Mouse (Mus musculus) hindbrain, embryonic 13.5 days (tissue): Measurements from ENCODE around the gene Sec24d. TPM values are rescaled to one million over a fixed set of nuclear protein-coding genes. Genes with fewer than 3 reads are reported as not detected.
"Not testable (repeated sequence)": the region's sequence is repeated elsewhere in the genome, so short reads cannot be mapped to it uniquely, and the experiment has no call there.

ENCODE experiments used
- ATAC-seq: fragments of 200-750 bp; cut with Nextera tagmentation; 2 replicates; pipeline ENCODE4 v1.8.0; 2017; ENCODE audit warnings: moderate TSS enrichment; ENCODE audit not compliant: low FRiP score
- H3K27ac ChIP-seq: fragments of 300-500 bp; sonication (generic); 2 replicates; pipeline ENCODE4 v1.5.1; 2015; ENCODE audit warnings: inconsistent platforms, mild to moderate bottlenecking, moderate library complexity
- H3K27me3 ChIP-seq: fragments of 300-500 bp; sonication (generic); 2 replicates; pipeline ENCODE4 v1.6.1; 2015; ENCODE audit warnings: mild to moderate bottlenecking, inconsistent platforms
- H3K36me3 ChIP-seq: fragments of 300-500 bp; sonication (generic); 2 replicates; pipeline ENCODE4 v1.6.1; 2015; ENCODE audit warnings: mild to moderate bottlenecking, inconsistent platforms
- H3K4me1 ChIP-seq: fragments of 300-500 bp; sonication (generic); replicated peaks from 2 replicates; pipeline ENCODE4 v1.6.1; 2015; ENCODE audit warnings: inconsistent platforms
- H3K4me2 ChIP-seq: fragments of 300-500 bp; sonication (generic); 2 replicates; pipeline ENCODE4 v1.6.1; 2015; ENCODE audit warnings: inconsistent platforms, mild to moderate bottlenecking, moderate library complexity
- H3K4me3 ChIP-seq: fragments of 300-500 bp; sonication (generic); 2 replicates; pipeline ENCODE4 v1.5.1; 2015; ENCODE audit warnings: mild to moderate bottlenecking, inconsistent platforms
- H3K9ac ChIP-seq: fragments of 300-500 bp; sonication (generic); 2 replicates; pipeline ENCODE4 v1.6.1; 2015; ENCODE audit warnings: mild to moderate bottlenecking, inconsistent platforms
- H3K9me3 ChIP-seq: fragments of 300-500 bp; sonication (generic); 2 replicates; pipeline ENCODE4 v1.6.1; 2016; ENCODE audit warnings: inconsistent platforms
- WGBS: fragments of 180-500 bp; shearing (Covaris S2); methylation state at CpG from one replicate; pipeline ENCODE4 v1.1.7; 2015; 5-methylcytosine and 5-hydroxymethylcytosine counted together
- polyA plus RNA-seq: library from polyadenylated mRNA; unstranded; fragments of >200 nt; fragmentation: Nextera tagmentation; extraction: Ambion mirVana; gene quantifications from 2 replicates; pipeline ENCODE4 v1.2.1, GENCODE M21; 2015

Sec24d gene
- polyA plus RNA-seq, 1 experiment from 2014 or later, result 14.5 TPM

GRCm38 (mm10) chr3:123384435-123384834, 117.2 kb downstream of the Sec24d start:
- Histone ChIP-seq H3K27ac (no peak overlapping the region), H3K4me2 (peak overlapping the region; percentile 75), H3K4me1 (peaks cover 21% of the 10 kb centered on the region), H3K36me3 (peaks cover 18% of the 10 kb centered on the region), H3K9me3 (no peaks in the 10 kb centered on the region), H3K9ac (no peak overlapping the region), H3K27me3 (peaks cover 8% of the 10 kb centered on the region; the same call in 1 of the 2 replicates), H3K4me3 (peak overlapping the region; percentile 53)
- 92% methylated on average over 7 of the region's 7 CpGs for WGBS
- no peak for ATAC-seq

DNA sequence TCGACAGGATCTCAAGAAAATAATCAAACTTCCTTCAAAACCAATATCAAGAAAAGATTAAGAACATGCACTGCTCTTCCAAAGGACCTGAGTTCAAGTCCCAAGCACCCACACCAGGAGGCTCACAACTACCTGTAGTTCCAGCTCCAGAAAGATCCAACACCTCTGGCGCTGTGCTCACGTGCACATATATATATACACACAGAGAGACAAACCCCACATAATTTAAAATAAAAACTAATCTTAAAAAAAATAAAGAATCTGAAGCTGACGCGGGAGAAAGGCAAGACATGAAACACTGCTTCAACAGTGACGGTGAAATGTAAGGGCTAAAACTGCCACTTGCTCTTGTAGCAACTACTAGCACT, 117.8 kb downstream of the Sec24d start:
- Histone ChIP-seq H3K27ac (peak overlapping the region; percentile 60; the same call in 1 of the 2 replicates), H3K4me3 (peak overlapping the region; percentile 53), H3K36me3 (peaks cover 12% of the 10 kb centered on the region), H3K4me2 (peak overlapping the region; percentile 75), H3K27me3 (peaks cover 10% of the 10 kb centered on the region; the same call in 1 of the 2 replicates), H3K9ac (peak overlapping the region; percentile 75), H3K9me3 (no peaks in the 10 kb centered on the region), H3K4me1 (peaks cover 21% of the 10 kb centered on the region)
- ATAC-seq, result peak; percentile 1; the same call in 1 of the 2 replicates
- 11% methylated on average over 6 of the region's 6 CpGs for WGBS

DNA sequence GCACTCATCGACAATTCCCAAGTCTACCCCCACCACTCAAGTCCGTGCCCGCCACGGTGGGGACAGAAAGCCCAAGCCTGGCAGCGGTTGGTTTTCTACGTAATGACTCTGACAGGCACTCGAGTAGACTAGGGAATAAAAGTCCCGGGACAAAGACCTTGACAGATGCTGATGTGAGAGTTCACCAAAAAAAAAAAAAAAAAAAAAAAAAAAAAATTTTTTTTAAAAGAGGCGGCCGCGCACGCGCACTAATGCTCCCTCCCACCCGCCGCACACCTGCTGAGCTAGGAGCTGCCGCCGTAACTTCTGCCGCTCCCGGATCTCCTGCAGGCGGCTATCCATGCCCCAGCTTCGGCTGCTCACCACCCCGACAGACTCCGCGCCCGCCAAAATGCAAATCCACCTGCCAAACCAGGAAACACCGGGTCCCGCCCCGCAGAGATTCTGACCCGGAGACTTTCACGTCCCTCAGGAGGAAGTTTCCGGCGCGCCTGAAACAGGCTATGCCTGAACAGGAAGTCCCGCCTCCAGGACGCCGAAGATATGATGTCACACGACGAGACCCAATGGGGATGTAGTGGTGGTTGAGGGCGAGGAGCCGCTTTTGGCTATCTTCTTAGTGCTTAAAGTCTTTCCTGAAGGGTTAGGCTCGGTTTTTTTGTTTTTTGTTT, 118.4 kb downstream of the Sec24d start, which contains the start of gene Mettl14:
Gene Mettl14 (minus strand): TSS at position 623 of the 671 bp plus-strand sequence.
- peak within 1 kb of the TSS; percentile 53 for H3K4me3 ChIP-seq
- peaks cover 21% of the 10 kb centered on the region for H3K4me1 ChIP-seq
- peak within 1 kb of the TSS; percentile 75 for H3K4me2 ChIP-seq
- peak; percentile 100 for ATAC-seq
- H3K9ac ChIP-seq, result peak within 1 kb of the TSS; percentile 75
- H3K27me3 ChIP-seq, result peaks cover 12% of the 10 kb centered on the region; the same call in 1 of the 2 replicates
- H3K27ac ChIP-seq, result peak within 1 kb of the TSS; percentile 85
- no peaks in the 10 kb centered on the region for H3K9me3 ChIP-seq
- H3K36me3 ChIP-seq, result peaks cover 10% of the 10 kb centered on the region
- WGBS, result under 1% methylated on average over 41 of the region's 41 CpGs

DNA sequence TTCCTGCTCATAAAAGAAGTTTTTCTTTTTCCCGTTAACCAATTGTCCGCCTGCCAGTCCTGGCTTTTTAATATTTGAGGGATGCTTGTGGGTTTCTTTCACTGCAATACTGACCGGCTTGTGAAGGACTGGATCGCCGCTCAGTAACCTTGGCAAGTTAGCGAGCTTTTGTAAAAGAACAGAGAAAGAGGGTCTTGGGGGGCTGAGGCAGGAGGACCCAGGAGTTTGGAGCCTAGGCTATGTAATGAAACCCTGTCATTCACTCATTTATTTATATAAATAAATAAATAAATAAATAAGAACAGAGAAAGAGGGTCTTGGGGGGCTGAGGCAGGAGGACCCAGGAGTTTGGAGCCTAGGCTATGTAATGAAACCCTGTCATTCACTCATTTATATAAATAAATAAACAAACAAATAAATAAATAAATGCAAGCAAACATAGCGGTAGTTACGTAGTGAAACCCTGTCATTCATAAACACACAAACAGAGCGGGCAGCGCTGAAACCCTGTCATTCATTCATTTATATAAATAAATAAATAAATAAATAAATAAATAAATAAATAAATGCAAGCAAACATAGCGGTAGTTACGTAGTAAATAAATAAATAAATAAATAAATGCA, 119.0 kb downstream of the Sec24d start:
- H3K27ac ChIP-seq, result peak overlapping the region; percentile 85
- peak overlapping the region; percentile 54 for H3K4me2 ChIP-seq
- H3K4me3 ChIP-seq, result peak overlapping the region; percentile 53
- WGBS, result 17% methylated on average over 12 of the region's 12 CpGs
- H3K36me3 ChIP-seq, H3K9me3 ChIP-seq: not testable (repeated sequence)
- H3K27me3 ChIP-seq, result peaks cover 12% of the 10 kb centered on the region; the same call in 1 of the 2 replicates
- peaks cover 21% of the 10 kb centered on the region for H3K4me1 ChIP-seq
- ATAC-seq, result peak; percentile 85
- H3K9ac ChIP-seq, result peak overlapping the region; percentile 75

DNA sequence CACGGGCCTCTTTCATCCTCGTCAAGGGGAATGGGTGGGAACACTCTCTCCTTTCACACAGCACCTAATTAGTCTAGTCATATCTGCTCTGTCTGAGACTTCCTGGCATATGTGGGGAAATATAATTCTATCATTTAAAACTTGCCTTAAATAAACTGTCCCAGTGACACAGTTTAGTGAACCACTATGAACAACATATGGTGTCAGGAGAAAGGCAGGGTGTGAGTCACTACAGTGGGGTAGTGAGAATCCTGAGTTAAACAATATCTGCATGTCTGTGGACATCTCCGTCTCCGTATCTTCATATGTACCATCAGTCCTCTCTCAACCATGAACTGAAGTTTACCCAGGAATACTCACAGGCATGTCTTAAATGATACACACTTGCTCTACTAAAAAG, 123.9 kb downstream of the Sec24d start:
- peaks cover 12% of the 10 kb centered on the region; the same call in 1 of the 2 replicates for H3K27me3 ChIP-seq
- no peak overlapping the region for H3K9ac ChIP-seq
- no peaks in the 10 kb centered on the region for H3K9me3 ChIP-seq
- no peak overlapping the region for H3K4me2 ChIP-seq
- 85% methylated on average over 4 of the region's 4 CpGs for WGBS
- H3K36me3 ChIP-seq, result no peaks in the 10 kb centered on the region
- no peaks in the 10 kb centered on the region for H3K4me1 ChIP-seq
- no peak for ATAC-seq
- no peak overlapping the region for H3K27ac ChIP-seq
- no peak overlapping the region for H3K4me3 ChIP-seq

- Histone ChIP-seq H3K4me1 (no peaks in the 10 kb centered on the region), H3K9ac (no peak overlapping the region), H3K4me3 (no peak overlapping the region), H3K9me3 (no peaks in the 10 kb centered on the region), H3K27me3 (no peaks in the 10 kb centered on the region), H3K27ac (no peak overlapping the region), H3K36me3 (no peaks in the 10 kb centered on the region), H3K4me2 (no peak overlapping the region)
- no peak for ATAC-seq
- 82% methylated on average over 5 of the region's 5 CpGs for WGBS
Observed at GRCm38 (mm10) chr3:123395611-123396010, 128.4 kb downstream of the Sec24d start.

- Histone ChIP-seq H3K36me3 (no peaks in the 10 kb centered on the region), H3K4me1 (no peaks in the 10 kb centered on the region), H3K4me2 (no peak overlapping the region), H3K27me3 (no peaks in the 10 kb centered on the region), H3K4me3 (no peak overlapping the region), H3K9me3 (no peaks in the 10 kb centered on the region), H3K27ac (no peak overlapping the region), H3K9ac (no peak overlapping the region)
- no peak for ATAC-seq
- 90% methylated on average over 9 of the region's 9 CpGs for WGBS
Observed at GRCm38 (mm10) chr3:123397562-123398481, 130.6 kb downstream of the Sec24d start.

GRCm38 (mm10) chr3:123404945-123405344, 137.7 kb downstream of the Sec24d start:
- no peak for ATAC-seq
- no peaks in the 10 kb centered on the region for H3K9me3 ChIP-seq
- no peak overlapping the region for H3K27ac ChIP-seq
- no peak overlapping the region for H3K9ac ChIP-seq
- H3K4me2 ChIP-seq, result no peak overlapping the region
- WGBS, result 84% methylated on average over 3 of the region's 3 CpGs
- H3K4me1 ChIP-seq, result no peaks in the 10 kb centered on the region
- no peak overlapping the region for H3K4me3 ChIP-seq
- H3K36me3 ChIP-seq, result no peaks in the 10 kb centered on the region
- H3K27me3 ChIP-seq, result no peaks in the 10 kb centered on the region

DNA sequence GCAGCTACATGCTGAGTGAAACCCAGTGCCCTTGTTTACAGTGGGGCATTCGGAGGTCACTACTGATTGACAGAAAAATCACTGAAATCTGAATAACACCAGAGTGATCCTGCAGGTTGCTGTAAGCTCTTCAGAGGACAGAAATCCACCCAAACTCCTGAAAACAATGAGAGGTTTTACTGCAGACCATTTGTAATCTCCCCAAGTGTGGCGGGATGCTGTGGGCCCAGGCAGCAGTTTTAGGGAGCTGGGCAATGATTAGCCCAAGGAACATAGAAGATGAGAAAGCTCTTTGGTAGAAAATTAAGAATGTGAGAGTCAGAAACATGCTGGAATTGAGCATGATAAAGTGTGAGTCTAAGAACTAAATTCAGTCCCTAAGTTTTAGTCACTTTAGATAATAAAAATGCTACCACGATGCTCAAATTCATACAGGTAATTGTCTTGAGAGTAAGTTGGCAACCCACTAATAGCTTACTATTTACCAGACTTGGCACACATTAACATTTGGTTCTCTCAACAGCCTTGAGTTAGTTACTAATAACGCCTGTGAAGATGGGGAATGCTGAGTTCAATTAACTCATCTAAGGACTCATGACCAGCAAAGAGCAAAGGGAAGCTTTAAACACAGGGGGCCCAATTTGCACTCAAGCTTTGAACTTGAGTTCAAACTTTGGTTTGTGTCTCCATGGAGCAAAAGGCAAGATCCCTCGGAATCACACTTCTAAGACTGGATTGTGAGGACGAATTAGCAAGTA, 144.7 kb downstream of the Sec24d start:
- H3K27ac ChIP-seq, result no peak overlapping the region
- ATAC-seq, result no peak
- H3K9me3 ChIP-seq, result no peaks in the 10 kb centered on the region
- 75% methylated on average over 6 of the region's 6 CpGs for WGBS
- no peaks in the 10 kb centered on the region for H3K4me1 ChIP-seq
- no peaks in the 10 kb centered on the region for H3K36me3 ChIP-seq
- H3K27me3 ChIP-seq, result no peaks in the 10 kb centered on the region
- H3K9ac ChIP-seq, result no peak overlapping the region
- no peak overlapping the region for H3K4me2 ChIP-seq
- H3K4me3 ChIP-seq, result no peak overlapping the region

DNA sequence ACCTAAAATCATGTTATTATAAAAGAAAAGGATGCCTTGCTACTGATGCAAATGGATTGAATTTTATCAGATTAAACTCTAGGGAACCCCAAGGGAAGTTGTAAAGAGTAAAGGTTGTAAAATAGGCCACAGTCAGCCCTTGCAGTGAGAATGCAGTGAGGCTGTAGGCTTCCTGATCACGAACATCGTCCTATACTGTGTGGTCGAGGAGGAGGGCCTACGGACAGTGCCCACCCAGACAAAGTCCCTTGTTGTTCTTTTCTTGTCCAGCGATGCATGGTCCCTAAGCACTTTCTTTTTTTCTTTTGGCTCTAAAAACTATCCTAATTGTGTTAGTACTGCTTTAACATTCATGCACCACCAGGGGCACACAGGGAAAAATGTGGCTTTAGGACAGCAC, 145.9 kb downstream of the Sec24d start:
- Histone ChIP-seq H3K9me3 (no peaks in the 10 kb centered on the region), H3K4me1 (no peaks in the 10 kb centered on the region), H3K4me2 (no peak overlapping the region), H3K36me3 (no peaks in the 10 kb centered on the region), H3K27me3 (no peaks in the 10 kb centered on the region), H3K27ac (no peak overlapping the region), H3K9ac (no peak overlapping the region), H3K4me3 (no peak overlapping the region)
- no peak for ATAC-seq
- WGBS, result 28% methylated on average over 5 of the region's 5 CpGs
